Mouse (Mus musculus) heart, embryonic 11.5 days (tissue): ENCODE data around the gene Pde1c. TPM values are rescaled to one million over a fixed set of nuclear protein-coding genes. Genes with fewer than 3 reads are reported as not detected.

Source experiments
- ATAC-seq: fragments of 200-750 bp; cut with Nextera tagmentation; replicated peaks from 2 replicates; pipeline ENCODE4 v1.8.0; 2017; ENCODE audit warnings: moderate library complexity; ENCODE audit not compliant: insufficient number of reproducible peaks, low FRiP score, low TSS enrichment
- H3K27ac ChIP-seq: fragments of 300-500 bp; sonication (generic); 2 replicates; pipeline ENCODE4 v1.5.1; 2014; ENCODE audit warnings: mild to moderate bottlenecking, low read depth, low read length
- H3K27me3 ChIP-seq: fragments of 300-500 bp; sonication (generic); 2 replicates; pipeline ENCODE4 v1.6.1; 2014; ENCODE audit warnings: mild to moderate bottlenecking, low read length, mixed read lengths; ENCODE audit not compliant: control insufficient read depth, insufficient read depth
- H3K36me3 ChIP-seq: fragments of 300-500 bp; sonication (generic); 2 replicates; pipeline ENCODE4 v1.6.1; 2014; ENCODE audit warnings: mild to moderate bottlenecking, low read length, moderate library complexity, mixed read lengths; ENCODE audit not compliant: control insufficient read depth, insufficient read depth
- H3K4me1 ChIP-seq: fragments of 300-500 bp; sonication (generic); 2 replicates; pipeline ENCODE4 v1.6.1; 2014; ENCODE audit warnings: low read length; ENCODE audit not compliant: control insufficient read depth, insufficient read depth
- H3K4me2 ChIP-seq: fragments of 300-500 bp; sonication (generic); 2 replicates; pipeline ENCODE4 v1.6.1; 2014; ENCODE audit warnings: mild to moderate bottlenecking, moderate library complexity
- H3K4me3 ChIP-seq: fragments of 300-500 bp; sonication (generic); 2 replicates; pipeline ENCODE4 v1.5.1; 2014; ENCODE audit warnings: low read depth, low read length
- H3K9ac ChIP-seq: fragments of 300-500 bp; sonication (generic); 2 replicates; pipeline ENCODE4 v1.6.1; 2014; ENCODE audit warnings: mild to moderate bottlenecking, low read depth, low read length, moderate library complexity
- H3K9me3 ChIP-seq: fragments of 300-500 bp; sonication (generic); replicated peaks from 2 replicates; pipeline ENCODE4 v1.6.1; 2016; ENCODE audit warnings: low read length; ENCODE audit not compliant: control insufficient read depth
- WGBS: fragments of 180-500 bp; shearing (Covaris S2); extraction: QIAGEN DNeasy Blood & Tissue Kit; methylation state at CpG from one replicate; pipeline ENCODE4 v1.1.7; 2014; ENCODE audit not compliant: insufficient replicate concordance; 5-methylcytosine and 5-hydroxymethylcytosine counted together
- microRNA-seq: library from miRNA; unstranded; fragments of <30 nt; microRNA quantifications from one replicate; pipeline ENCODE4, GENCODE M21; 2016; ENCODE audit warnings: borderline number of aligned reads
- polyA plus RNA-seq: library from polyadenylated mRNA; unstranded; fragments of >200 nt; fragmentation: Nextera tagmentation; extraction: Ambion mirVana; gene quantifications from 2 replicates; pipeline ENCODE4 v1.2.1, GENCODE M21; 2014

The Pde1c gene
- polyA plus RNA-seq, 1 experiment from 2014 or later: 2.6 TPM

- no peaks in the 10 kb centered on the region for H3K9me3 ChIP-seq
- ATAC-seq: no peak
- H3K4me2 ChIP-seq: no peak overlapping the region
- 58% methylated on average over 5 of the region's 5 CpGs for WGBS
- no peak overlapping the region for H3K9ac ChIP-seq
- no peak overlapping the region for H3K4me3 ChIP-seq
- H3K27me3 ChIP-seq: no peaks in the 10 kb centered on the region
- no peaks in the 10 kb centered on the region for H3K4me1 ChIP-seq
- no peaks in the 10 kb centered on the region for H3K36me3 ChIP-seq
- H3K27ac ChIP-seq: no peak overlapping the region
Measured at GRCm38 (mm10) chr6:56029986-56030385, 538.9 kb downstream of the Pde1c start.

- Histone ChIP-seq H3K4me1 (no peaks in the 10 kb centered on the region), H3K4me2 (no peak overlapping the region), H3K9ac (no peak overlapping the region), H3K9me3 (no peaks in the 10 kb centered on the region), H3K4me3 (no peak overlapping the region), H3K27me3 (no peaks in the 10 kb centered on the region), H3K36me3 (no peaks in the 10 kb centered on the region), H3K27ac (no peak overlapping the region)
- no peak for ATAC-seq
- WGBS: 80% methylated on average over 5 of the region's 5 CpGs
Measured at GRCm38 (mm10) chr6:56027966-56028365, 540.9 kb downstream of the Pde1c start.

DNA sequence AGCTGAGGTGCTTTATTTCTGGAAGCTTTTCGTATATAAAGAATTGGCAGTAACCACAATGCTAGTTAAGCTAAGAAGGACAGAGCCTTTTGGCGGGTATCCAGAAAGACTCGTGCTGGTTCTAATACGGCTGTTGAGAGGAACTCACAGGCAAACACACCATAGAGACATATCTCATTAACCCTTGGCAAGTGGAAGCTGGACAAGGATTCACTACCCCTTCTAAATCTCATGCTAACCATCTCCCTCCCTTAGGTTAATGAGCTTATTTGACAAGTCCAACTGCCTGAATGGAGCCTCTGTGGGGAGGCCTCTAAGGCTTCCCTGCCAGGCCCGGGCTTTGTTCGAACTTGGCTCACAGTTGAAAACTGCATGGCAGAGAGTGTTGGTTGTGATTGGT is 541.6 kb downstream of the Pde1c start:
- Histone ChIP-seq H3K36me3 (no peaks in the 10 kb centered on the region), H3K4me2 (no peak overlapping the region), H3K27me3 (no peaks in the 10 kb centered on the region), H3K9me3 (no peaks in the 10 kb centered on the region), H3K4me3 (no peak overlapping the region), H3K4me1 (no peaks in the 10 kb centered on the region), H3K27ac (no peak overlapping the region), H3K9ac (no peak overlapping the region)
- 77% methylated on average over 6 of the region's 6 CpGs for WGBS
- ATAC-seq: no peak

- WGBS: 57% methylated on average over 2 of the region's 2 CpGs
- H3K9ac ChIP-seq: no peak overlapping the region
Measured at GRCm38 (mm10) chr6:56025533-56025932, 543.4 kb downstream of the Pde1c start.

More at GRCm38 (mm10) chr6:56025533-56025932, 543.4 kb downstream of the Pde1c start:
- ATAC-seq: no peak
- H3K36me3 ChIP-seq: no peaks in the 10 kb centered on the region
- H3K27me3 ChIP-seq: no peaks in the 10 kb centered on the region
- H3K4me1 ChIP-seq: 0 out of 2 replicates have a peak, but pooled peaks cover under 1% of the 10 kb centered on the region
- H3K27ac ChIP-seq: no peak overlapping the region
- no peaks in the 10 kb centered on the region for H3K9me3 ChIP-seq
- H3K4me3 ChIP-seq: no peak overlapping the region
- H3K4me2 ChIP-seq: no peak overlapping the region

Small RNAs within 50 kb of the gene (microRNA-seq; reads per million reads assigned to microRNA genes)
- gene Gm44413: not detected

Other genes with a start within 250 kb of the Pde1c start
- 102 and 103 TPM in 2 replicates for gene Lsm5, start 135.6 kb upstream of the Pde1c start, polyA plus RNA-seq
- gene Avl9, start 145.8 kb upstream of the Pde1c start, polyA plus RNA-seq: 10.0 and 11.1 TPM in 2 replicates
- gene Kbtbd2, start 228.7 kb upstream of the Pde1c start, polyA plus RNA-seq: 31.7 and 34.0 TPM in 2 replicates